Mouse (Mus musculus): ENCODE data around the gene Serpina16. TPM values are rescaled to one million over a fixed set of nuclear protein-coding genes. Genes with fewer than 3 reads are reported as not detected.

Gene Serpina16
- not detected in 2 replicates for polyA plus RNA-seq (2015; fragmentation: Nextera tagmentation; extraction: Ambion mirVana)

DNA sequence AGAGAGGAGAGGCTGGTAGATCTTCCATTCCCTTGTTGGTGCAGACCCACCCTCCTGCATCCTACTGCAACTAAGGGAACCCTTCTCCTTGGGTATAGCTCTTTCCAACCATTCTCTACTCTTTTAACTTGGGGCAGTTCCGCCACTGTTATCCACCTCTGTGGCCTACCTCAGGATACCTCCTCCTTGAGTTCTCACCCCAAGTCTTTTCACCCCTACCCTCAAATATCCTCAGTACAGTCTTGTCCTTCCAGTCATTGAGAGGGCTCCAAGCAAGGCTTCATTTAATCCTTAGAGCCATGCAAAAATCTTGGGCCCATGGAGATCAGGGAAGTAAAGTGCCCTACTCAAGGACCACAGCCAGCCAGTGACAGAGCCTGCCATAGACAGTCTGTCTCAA, at the start of gene Serpina16:
Gene Serpina16, minus strand, starts transcription at position 101 of the 400 bp plus-strand sequence.

DNA sequence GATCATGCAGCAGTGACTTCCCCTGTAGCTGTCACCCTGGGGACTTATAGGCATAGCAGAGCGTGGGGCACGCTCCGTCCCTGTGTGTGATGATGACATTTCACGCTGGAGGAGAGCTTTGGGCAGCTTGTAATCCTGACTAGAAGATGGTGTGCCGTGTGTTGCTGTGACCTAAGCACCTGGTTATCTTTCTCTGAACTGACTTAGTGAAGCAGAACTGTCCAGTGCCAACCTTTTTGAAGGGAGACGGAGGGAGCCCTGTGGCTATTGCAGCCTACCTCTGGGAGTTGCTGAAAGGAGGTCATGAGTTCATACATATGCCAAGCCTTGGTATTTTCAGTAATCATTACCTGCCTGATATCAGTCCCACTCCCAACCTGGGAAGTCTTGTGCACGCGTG, 19.5 kb upstream of the Serpina16 start, which contains the start of gene Serpina1f:
Gene Serpina1f, minus strand, starts transcription at position 101 of the 400 bp plus-strand sequence.

DNA sequence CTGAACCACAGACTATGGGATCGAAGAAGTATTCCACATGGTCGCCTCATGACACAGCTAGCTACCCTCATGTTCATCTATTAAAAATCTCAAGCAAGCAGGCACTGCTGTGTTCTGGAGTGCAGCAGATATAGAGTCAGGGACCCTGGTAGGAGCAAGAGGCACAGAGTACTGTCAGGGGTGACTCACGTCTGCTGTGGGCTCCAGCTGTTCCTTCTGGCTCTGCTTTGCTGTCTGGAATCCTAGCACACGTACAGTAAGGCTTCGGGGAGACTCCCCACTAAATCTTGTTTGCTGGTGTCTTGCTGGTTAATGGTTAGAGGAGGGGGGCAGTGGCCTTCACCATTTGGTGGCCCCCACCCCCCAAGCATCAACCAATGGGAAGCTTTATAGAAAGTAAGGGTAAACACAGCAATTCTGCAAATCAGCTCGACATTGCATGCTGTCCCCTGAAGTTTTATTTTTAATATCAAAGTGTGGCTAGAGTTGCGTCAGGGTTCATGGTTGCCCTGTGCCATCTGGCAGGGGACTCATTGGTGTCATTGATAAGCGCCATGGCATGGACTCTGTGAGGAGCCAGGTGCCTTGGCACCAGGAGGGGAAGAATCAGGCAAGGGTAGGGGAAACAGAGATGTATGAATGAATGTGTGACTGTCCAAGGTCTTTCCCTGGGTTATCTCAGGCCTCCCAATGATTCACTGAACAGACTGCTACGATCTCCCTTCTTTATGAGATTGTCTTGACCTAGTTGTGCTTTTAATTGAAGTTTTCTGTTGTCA, 18.9 kb downstream of the Serpina16 start, which contains the start of gene Serpina6:
Gene Serpina6, minus strand, starts transcription at position 365 of the 779 bp plus-strand sequence.

DNA sequence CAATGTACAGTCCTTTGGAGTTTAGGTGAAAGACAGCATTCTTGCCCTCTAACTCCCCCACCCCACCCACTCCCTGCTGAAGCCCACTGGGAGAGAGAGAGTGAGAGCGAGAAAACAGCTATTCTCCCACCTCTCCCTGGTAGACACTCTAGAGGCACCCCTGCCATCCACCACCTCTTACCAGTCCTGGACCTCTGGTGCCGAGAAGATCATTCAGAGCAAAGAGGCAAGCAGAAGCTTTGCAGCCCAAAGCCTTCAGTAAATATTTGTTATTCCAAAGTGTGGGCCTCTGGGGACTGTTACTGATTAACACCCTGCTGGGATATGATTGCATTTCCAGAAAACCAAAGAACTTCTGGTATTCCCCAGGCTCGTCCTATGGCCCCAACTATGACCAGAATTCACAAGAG, 44.7 kb downstream of the Serpina16 start, which contains the start of gene Serpina10:
Gene Serpina10, minus strand, starts transcription at position 242 of the 410 bp plus-strand sequence.

Other genes with a start within 250 kb of the Serpina16 start
- 98.4 and 105 TPM in 2 replicates for gene Ifi27, start 241.9 kb downstream of the Serpina16 start, polyA plus RNA-seq (2015; fragmentation: Nextera tagmentation; extraction: Ambion mirVana)
- 245 and 297 TPM in 2 replicates for gene Ifi27l2a, start 232.5 kb downstream of the Serpina16 start, polyA plus RNA-seq (2015; fragmentation: Nextera tagmentation; extraction: Ambion mirVana)
- 0.35 and 0.53 TPM in 2 replicates for gene Ifi27l2b, start 218.9 kb downstream of the Serpina16 start, polyA plus RNA-seq (2015; fragmentation: Nextera tagmentation; extraction: Ambion mirVana)
- gene Ppp4r4, start 143.9 kb downstream of the Serpina16 start, polyA plus RNA-seq (2015; fragmentation: Nextera tagmentation; extraction: Ambion mirVana), result 0.75 and 0.95 TPM in 2 replicates
- gene Serpina10, start 44.7 kb downstream of the Serpina16 start, polyA plus RNA-seq (2015; fragmentation: Nextera tagmentation; extraction: Ambion mirVana), result 0.12 TPM in 1 of 2 replicates, not detected in the other
- gene Serpina6, start 18.9 kb downstream of the Serpina16 start, polyA plus RNA-seq (2015; fragmentation: Nextera tagmentation; extraction: Ambion mirVana), result not detected in 2 replicates
- not detected in 2 replicates for gene Serpina1f, start 19.4 kb upstream of the Serpina16 start, polyA plus RNA-seq (2015; fragmentation: Nextera tagmentation; extraction: Ambion mirVana)
- 0.33 and 2.3 TPM in 2 replicates for gene Serpina1d, start 97.5 kb upstream of the Serpina16 start, polyA plus RNA-seq (2015; fragmentation: Nextera tagmentation; extraction: Ambion mirVana)
- 0.68 and 3.0 TPM in 2 replicates for gene Serpina1b, start 154.2 kb upstream of the Serpina16 start, polyA plus RNA-seq (2015; fragmentation: Nextera tagmentation; extraction: Ambion mirVana)
- gene Serpina1a, start 187.4 kb upstream of the Serpina16 start, polyA plus RNA-seq (2015; fragmentation: Nextera tagmentation; extraction: Ambion mirVana), result 1.0 and 2.8 TPM in 2 replicates
- 0.42 and 1.4 TPM in 2 replicates for gene Serpina1c, start 228.7 kb upstream of the Serpina16 start, polyA plus RNA-seq (2015; fragmentation: Nextera tagmentation; extraction: Ambion mirVana)